Mouse (Mus musculus) left cerebral cortex, postnatal 36 days (tissue): Measurements from ENCODE around the gene Fcf1. TPM values are rescaled to one million over a fixed set of nuclear protein-coding genes. Genes with fewer than 3 reads are reported as not detected.

Experiments used
- DNase-seq, 2 experiments: peaks; one replicate each; pipeline ENCODE4 v3.0.0; 2021 to 2022; ENCODE audit warnings: low spot score in 2 of 2, mixed read lengths in 1 of 2
- intact Hi-C: fragments of 180-260 bp; cut with DNase I; formaldehyde crosslinking; loops from one replicate; pipeline ENCODE4 v1.15.1; 2025
- total RNA-seq, 2 experiments: library from RNA; stranded (reverse); gene quantifications; 2 replicates each; pipeline ENCODE4 v1.2.3; 2021

Fcf1 gene
- 10 to 100 TPM; 30.1 to 34.3 TPM for total RNA-seq

DNA sequence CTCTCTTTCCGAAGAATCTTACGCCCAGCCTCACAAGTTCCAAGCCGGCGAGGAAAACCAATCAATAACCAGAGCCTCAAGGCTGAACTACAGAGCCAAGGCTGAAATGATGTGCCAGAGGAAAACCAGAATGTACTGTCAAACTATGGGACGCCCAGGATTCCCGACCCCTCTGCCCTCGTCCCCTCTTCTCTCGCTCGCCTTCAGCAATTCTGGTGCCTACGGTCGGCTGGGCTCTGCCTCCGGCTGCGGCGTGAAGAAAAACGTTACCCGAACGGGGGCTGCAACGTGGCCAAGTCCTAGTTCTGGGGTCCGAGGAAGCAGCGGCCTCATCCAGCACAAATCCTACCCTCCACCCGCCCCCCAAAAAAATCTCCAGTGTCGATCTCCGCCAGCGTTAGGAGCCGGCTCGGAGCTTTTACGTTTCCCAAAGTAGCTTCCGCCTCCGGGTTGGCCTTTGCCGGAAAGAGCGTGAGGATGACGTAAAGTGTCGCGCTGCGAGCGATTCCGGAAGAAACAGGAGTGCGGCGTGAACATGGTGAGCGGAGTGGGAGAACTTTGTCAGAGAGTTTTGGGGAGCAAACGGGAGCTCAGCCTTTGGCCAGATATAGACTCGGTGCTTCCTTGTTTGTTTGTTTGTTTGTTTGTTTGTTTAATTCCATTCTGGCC, at the start of gene Fcf1, which contains the start of gene Arel1:
TSS of gene Fcf1 (plus strand) at position 470 of the 669 bp plus-strand sequence.
TSS of gene Arel1 (minus strand) at position 473 of the 669 bp plus-strand sequence.
- intact Hi-C loops: loop anchor here (10.0 kb wide), 1 partner anchor 186 kb away; no protein-coding TSS in a partner anchor

GRCm38 (mm10) chr12:84921881-84922419, 48.7 kb upstream of the Fcf1 start:
- no peak for DNase-seq

More for the DNA sequence above, at the start of gene Fcf1, which contains the start of gene Arel1:
- peak; percentile 92 for DNase-seq

GRCm38 (mm10) chr12:84924324-84924723, 46.4 kb upstream of the Fcf1 start:
- no peak for DNase-seq
- intact Hi-C loops: no loop called here

More at GRCm38 (mm10) chr12:84921881-84922419, 48.7 kb upstream of the Fcf1 start:
- intact Hi-C loops: no loop called here

DNA sequence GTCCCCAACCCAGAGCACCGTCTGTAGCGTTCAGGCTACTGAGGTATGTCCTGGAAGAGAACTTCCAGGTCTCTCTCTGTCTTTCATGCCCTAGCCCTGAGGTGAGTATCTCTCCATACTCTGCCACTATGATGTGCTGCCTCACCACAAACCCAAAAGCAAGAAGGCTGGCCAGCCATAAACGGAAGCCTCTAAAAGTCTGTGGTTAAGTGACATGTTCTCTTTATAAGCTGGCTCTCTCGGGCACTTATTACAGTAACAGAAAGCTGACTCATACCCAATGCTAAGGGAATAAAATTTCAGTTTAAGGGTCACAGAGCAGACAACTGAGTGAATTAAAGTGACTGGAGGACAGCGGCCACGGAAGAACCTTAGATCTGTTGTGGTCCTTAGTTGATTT, 44.2 kb upstream of the Fcf1 start:
- DNase-seq: no peak
- intact Hi-C loops: no loop called here

DNA sequence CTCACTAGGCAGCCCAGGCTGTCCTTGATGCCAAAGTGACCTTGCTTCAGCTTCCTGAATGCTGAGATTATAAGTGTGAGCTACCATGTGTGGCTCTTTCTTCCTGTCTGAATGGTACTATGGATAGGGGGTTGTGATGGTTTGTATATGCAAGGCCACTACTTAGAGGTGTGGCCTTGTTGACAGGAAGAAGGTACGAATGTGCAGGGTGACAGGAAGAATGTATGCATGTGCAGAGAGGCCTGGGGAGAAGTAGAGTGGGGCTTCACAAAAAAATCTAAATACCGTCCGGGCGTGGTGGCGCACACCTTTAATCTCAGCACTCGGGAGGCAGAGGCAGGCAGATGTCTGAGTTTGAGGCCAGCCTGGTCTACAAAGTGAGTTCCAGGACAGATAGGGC, 38.5 kb upstream of the Fcf1 start:
- intact Hi-C loops: no loop called here
- no peak for DNase-seq

GRCm38 (mm10) chr12:84935343-84935742, 35.4 kb upstream of the Fcf1 start:
- intact Hi-C loops: no loop called here
- no peak for DNase-seq

GRCm38 (mm10) chr12:84939117-84939516, 31.6 kb upstream of the Fcf1 start:
- intact Hi-C loops: no loop called here
- DNase-seq: no peak

DNA sequence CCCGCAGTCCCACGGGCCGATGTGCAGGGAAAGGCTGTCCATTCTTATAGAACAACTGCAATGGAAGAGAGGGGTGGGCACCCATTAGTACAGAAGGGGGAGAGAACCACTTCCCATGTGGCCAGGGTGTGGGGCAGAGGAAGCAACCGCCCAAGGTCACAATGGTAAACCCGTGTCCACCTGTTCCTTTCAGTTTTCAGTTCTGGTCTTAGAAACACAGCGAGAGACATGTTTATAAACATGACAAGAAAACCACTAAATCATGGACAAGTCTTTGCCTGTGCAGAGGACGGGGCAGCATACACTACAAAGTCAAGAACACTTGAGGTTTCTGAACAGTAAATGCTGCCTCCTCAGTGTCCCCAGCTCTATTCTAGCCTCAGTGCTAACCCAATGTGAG, 30.4 kb upstream of the Fcf1 start:
- no peak for DNase-seq
- intact Hi-C loops: no loop called here

DNA sequence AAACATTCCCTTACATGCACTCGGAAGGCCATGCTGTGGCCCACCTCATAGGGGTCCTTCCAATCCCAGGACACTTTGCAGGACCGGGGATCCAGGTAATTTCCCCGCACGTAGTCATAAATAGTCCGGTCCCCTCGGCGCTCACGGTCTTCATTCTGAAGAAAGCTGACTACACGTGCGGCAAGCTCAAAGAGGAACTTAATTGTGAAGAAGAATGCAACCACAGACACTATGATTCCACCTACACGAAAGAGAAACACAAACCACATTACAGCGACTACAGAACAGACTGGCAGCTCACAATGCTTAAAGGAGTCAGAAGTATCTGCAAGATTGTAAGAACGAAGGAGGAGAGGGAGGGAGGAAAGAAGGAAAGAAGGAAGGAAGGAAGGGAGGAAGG, 29.0 kb upstream of the Fcf1 start:
- intact Hi-C loops: no loop called here

DNA sequence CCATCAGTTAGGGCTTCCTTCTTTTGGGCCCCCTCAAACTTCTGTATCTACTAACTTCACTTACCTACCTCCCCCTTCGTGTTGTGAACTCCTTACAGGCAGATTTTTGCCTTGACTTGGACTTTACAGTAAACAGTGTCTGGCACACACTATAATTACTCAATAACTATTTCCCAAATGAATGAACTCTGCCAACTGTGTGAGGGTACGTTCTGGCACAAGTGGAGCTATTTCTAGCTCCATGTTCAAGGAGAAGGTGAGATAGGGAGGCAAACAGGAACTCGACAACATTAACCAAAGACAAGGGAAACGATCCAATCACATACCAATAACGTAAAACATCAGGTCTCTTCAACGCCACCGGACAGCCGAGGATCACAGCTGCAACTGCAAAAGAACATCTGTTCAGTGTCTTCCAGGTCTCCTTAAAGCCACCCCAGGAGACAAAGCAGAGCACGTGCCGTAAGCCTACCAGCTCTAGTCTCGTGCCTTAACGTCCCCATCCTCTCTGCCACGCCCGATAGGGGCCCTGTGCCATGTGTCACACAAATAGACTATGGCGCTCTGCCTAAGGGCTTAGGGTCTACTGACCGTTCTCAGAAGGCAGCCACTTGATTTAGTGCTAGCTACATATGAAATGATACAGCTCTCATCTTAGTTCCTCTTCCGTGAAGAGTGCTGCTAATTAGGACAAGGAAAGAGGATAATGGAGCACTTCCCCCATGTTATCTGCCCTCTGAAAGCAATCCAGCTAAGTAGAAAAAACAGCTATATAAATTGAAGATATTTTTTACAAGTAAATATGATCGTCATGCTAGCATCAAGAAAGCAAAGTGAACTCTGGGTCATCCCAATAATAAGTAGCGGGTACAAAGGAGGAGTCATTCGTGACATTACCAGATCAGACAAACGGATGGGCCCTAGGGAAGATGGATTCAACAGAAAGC, 27.4 kb upstream of the Fcf1 start:
- intact Hi-C loops: no loop called here
- DNase-seq: no peak

More for the DNA sequence above, 29.0 kb upstream of the Fcf1 start:
- no peak for DNase-seq

DNA sequence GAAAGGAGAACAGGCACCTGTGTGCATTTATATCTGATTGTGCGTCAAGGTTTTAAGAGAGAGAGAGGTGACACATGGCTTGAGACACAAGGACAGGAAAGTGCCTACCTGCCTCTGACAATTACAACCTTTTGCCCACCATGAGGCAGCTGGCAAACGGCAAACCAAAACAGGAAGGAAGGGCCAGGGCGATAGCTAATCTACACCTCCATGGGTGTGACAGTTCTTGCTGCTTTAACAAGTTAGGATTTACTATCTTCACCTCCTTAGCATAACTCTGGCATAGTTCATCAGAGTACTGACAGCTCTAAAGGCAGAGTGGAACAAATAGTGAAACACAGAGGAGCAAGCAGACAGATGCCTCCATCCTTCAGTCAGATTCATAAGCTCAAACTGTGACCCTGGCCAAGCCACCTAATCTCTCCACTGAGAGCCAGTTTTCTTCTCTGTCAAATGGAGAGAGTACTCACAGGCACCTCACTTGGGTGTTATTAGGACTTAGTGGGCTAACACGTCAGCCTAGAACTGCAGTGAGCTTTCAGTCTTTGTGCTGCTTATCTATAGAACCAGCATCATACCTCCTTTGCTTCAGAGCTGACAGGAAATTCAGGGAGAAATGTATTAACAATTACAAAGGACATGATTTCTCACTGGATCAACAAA, 26.4 kb upstream of the Fcf1 start:
- intact Hi-C loops: no loop called here
- DNase-seq: no peak

- no peak for DNase-seq
- intact Hi-C loops: no loop called here
Measured at GRCm38 (mm10) chr12:84944813-84945553, 25.7 kb upstream of the Fcf1 start.

DNA sequence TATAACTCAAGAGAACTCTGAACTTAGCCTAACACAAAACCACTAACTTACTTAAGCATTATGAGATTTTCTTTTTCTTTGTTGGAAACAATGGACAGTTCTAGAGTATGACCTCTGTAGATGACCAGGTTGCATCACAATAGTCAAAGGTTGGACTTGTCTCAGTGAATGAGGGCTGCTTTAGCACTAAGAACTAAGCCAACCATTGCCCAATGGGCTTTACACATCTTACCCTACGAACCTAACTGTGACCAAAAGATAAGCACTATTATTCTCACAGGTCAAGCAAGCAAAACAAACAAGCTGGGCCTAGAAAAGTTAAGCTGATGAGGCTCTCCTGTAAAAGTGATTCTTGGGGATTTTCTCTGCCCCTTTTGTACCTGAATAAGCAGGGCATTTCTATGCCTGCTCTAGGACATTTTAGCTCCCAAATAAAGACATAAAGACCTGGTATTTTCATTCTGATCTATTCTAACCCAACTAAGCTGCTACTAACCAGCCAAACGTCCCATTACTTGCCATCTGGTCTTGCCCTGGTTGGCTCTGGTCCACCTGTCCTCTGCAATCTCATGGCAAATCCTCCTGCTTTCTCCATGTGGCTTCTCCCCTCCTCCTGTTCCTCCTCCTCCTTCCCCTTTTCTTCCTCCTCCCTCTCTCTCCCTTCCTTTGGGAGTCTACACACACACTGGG, 22.7 kb upstream of the Fcf1 start:
- intact Hi-C loops: no loop called here
- DNase-seq: no peak

GRCm38 (mm10) chr12:84948584-84949285, 22.0 kb upstream of the Fcf1 start:
- no peak for DNase-seq
- intact Hi-C loops: no loop called here

DNA sequence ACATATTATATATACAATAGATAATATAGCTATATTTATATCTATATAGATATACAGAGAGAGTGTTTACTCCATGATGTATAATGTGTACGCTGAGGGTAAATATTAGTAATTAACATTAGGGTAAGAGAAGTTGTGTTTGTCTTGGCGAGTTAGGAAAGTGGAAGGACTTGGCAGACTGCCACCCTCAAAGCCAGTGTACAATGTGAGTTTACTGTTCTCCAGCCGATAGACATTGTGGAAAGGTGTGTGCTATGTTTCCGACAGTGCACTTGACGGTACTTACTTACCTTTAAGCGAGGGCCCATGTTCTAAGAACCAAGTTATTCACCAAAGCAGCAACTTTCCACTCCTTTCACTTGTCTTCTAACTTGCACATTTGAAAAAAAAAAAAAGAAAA, 19.9 kb upstream of the Fcf1 start:
- intact Hi-C loops: no loop called here
- no peak for DNase-seq

DNA sequence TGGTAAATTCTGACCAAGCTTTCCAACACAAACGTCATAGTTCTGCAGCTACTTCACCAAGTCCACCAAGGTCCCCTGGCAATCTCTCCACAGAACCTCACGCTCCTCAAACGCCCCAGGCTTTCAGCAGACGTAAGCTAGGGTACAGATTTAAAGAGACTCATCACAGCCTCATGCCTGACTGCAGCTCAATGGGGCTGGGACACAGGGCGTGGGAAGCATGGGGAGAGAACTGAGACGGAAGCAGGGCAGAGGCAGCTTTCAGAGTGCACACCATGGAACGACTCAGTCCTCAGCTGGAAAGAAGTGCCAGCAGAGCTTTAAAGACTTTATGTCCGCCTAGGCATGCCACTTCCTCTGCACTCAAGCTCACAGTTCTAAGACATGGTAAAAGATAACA, 19.2 kb upstream of the Fcf1 start:
- intact Hi-C loops: no loop called here
- no peak for DNase-seq

GRCm38 (mm10) chr12:84952351-84952750, 18.3 kb upstream of the Fcf1 start:
- no peak for DNase-seq
- intact Hi-C loops: no loop called here

GRCm38 (mm10) chr12:84956317-84956716, 14.4 kb upstream of the Fcf1 start:
- intact Hi-C loops: no loop called here
- no peak for DNase-seq
